ENCODE assay signal across 8 mouse cellular contexts in the genomic region with DNA sequence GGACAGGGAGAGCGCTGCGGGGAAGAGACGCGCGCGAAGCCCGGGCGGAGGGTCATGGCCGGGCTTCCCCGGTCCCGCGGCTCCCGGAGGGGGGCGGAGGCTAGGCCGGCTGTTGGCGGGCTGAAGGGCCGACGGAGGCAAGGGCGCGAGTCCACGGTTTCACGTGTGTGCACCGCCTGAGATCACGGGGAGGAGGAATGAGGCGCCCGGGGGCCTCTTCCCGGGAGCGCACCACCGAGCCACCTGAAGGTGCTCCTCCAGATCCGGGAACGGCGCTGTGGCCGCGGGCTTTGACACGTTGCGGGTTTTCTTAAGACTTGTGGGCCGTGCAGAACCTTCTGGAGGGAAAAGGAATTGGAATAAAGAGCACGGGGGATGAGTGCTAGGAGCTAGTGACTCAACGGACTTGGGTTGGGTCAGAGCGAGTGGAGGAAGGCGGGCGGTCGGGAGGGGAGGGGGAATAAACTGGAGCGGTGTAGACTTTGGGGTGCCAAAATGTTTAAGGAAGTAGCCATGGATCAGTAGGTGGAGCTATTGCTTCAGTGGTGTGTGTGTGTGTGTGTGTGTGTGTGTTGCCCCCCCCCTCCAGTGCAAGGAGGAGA. TPM values are rescaled to one million over a fixed set of nuclear protein-coding genes. Genes with fewer than 3 reads are reported as not detected.
A peak's percentile ranks its signal among the peaks of the same experiment; 100 is the strongest.
DNase-seq lines count a peak whose midpoint lies in the region; ATAC-seq and TF ChIP-seq lines count a peak whose summit lies in the region.

No protein-coding gene starts in this region.

- no peaks in the 10 kb centered on the region for H3K36me3 ChIP-seq in ES-E14 (ENCODE audit: control insufficient read depth, insufficient read depth, low read length, poor library complexity, severe bottlenecking)
- no peaks in the 10 kb centered on the region for H3K36me3 ChIP-seq in forebrain, embryonic 15.5 days
- H3K36me3 ChIP-seq in lung, embryonic 16.5 days (ENCODE audit: control insufficient read depth, insufficient read depth, low read length) = no peaks in the 10 kb centered on the region

- no peaks in the 10 kb centered on the region for H3K9me3 ChIP-seq in ES-E14 (ENCODE audit: control insufficient read depth, insufficient read depth, low read depth, low read length)
- H3K9me3 ChIP-seq in forebrain, embryonic 15.5 days = no peaks in the 10 kb centered on the region
- H3K9me3 ChIP-seq in lung, embryonic 16.5 days (ENCODE audit: control insufficient read depth, low read length) = no peaks in the 10 kb centered on the region

- peaks cover 3 to 4% of the 10 kb centered on the region in 2 experiments; a peak in 2 of 4 replicates for H3K4me1 ChIP-seq in ES-E14 (ENCODE audit: control insufficient read depth in 2 of 2, insufficient read depth in 2 of 2, low read length in 2 of 2, poor library complexity in 1 of 2)
- H3K4me1 ChIP-seq in forebrain, embryonic 15.5 days = peaks cover 29% of the 10 kb centered on the region
- peaks cover 14% of the 10 kb centered on the region for H3K4me1 ChIP-seq in lung, embryonic 16.5 days (replicated peaks; ENCODE audit: control insufficient read depth, insufficient read depth, low read length)

- intact Hi-C loops in heart, postnatal 36 days (cut with DNase I) = loop anchor here (2.0 to 10.0 kb wide), 2 partner anchors 33 to 225 kb away; partner anchors contain the start of gene Usf3

- DNase-seq in ES-E14 (ENCODE audit: low read depth, low spot score) = peak; percentile 64
- DNase-seq in cerebellum, adult 11-12 months = peak; percentile 86
- DNase-seq in heart, postnatal 36 days = peak; percentile 66 to 81
- peak; percentile 47 to 65 for DNase-seq in layer of hippocampus, adult 8-10 months (ENCODE audit: low spot score in 2 of 2)
- DNase-seq in ovary, postnatal 10 days (ENCODE audit: low spot score) = peak; percentile 42
- peak; percentile 61 to 65 for DNase-seq in thymus, postnatal 10 days (ENCODE audit: low spot score in 2 of 2)

- H3K4me2 ChIP-seq in forebrain, embryonic 15.5 days (replicated peaks) = peak overlapping the region; percentile 86
- peak overlapping the region; percentile 55 for H3K4me2 ChIP-seq in lung, embryonic 16.5 days (ENCODE audit: low read depth, low read length)

- ATAC-seq in forebrain, embryonic 15.5 days (replicated peaks) = peak; percentile 24
- ATAC-seq in lung, embryonic 16.5 days (ENCODE audit: low read depth) = peak; percentile 69

- peak overlapping the region; percentile 97 for H3K27ac ChIP-seq in ES-E14 (ENCODE audit: insufficient read depth, low read depth, low read length, poor library complexity, severe bottlenecking)
- H3K27ac ChIP-seq in forebrain, embryonic 15.5 days (replicated peaks) = peak overlapping the region; percentile 99
- peak overlapping the region; percentile 100 for H3K27ac ChIP-seq in lung, embryonic 16.5 days (ENCODE audit: low read length)

- H3K9ac ChIP-seq in ES-E14 (ENCODE audit: insufficient read depth, low read depth, low read length, poor library complexity, severe bottlenecking) = peak overlapping the region; percentile 100
- peak overlapping the region; percentile 79 for H3K9ac ChIP-seq in forebrain, embryonic 15.5 days (replicated peaks)
- H3K9ac ChIP-seq in lung, embryonic 16.5 days (ENCODE audit: low read length) = peak overlapping the region; percentile 96

- in situ Hi-C loops in ES-E14 (cut with MboI; ENCODE audit: low sequenced_read_pairs in 2 of 2, unreplicated experiment in 2 of 2) = no loop called here

- no peaks in the 10 kb centered on the region for H3K27me3 ChIP-seq in forebrain, embryonic 15.5 days
- no peaks in the 10 kb centered on the region for H3K27me3 ChIP-seq in lung, embryonic 16.5 days (ENCODE audit: control insufficient read depth, insufficient read depth, low read depth, low read length)

- under 1% methylated on average over 43 of the region's 44 CpGs for WGBS in forebrain, embryonic 15.5 days
- 0% methylated on average over 35 of the region's 44 CpGs for WGBS in lung, embryonic 16.5 days

- H3K4me3 ChIP-seq in ES-E14 (ENCODE audit: insufficient read depth in 1 of 2, low read depth in 1 of 2, low read length in 2 of 2, poor library complexity in 1 of 2, severe bottlenecking in 1 of 2) = peak overlapping the region; percentile 82 to 100
- H3K4me3 ChIP-seq in forebrain, embryonic 15.5 days = peak overlapping the region; percentile 85
- H3K4me3 ChIP-seq in lung, embryonic 16.5 days (ENCODE audit: low read length) = peak overlapping the region; percentile 98

TF ChIP-seq in ES-E14, 5 proteins besides CTCF, POLR2A, EP300 and RAD21:
- peak; percentile 44; the same call in 1 of the 2 replicates for TF ChIP-seq HCFC1 (IDR thresholded peaks at IDR 0.05; ENCODE audit: borderline replicate concordance, insufficient read depth, low read length)
- TF ChIP-seq ZNF384 (IDR thresholded peaks at IDR 0.05; ENCODE audit: low read depth, low read length) = no peak

RNA-seq across cellular contexts. Expression of gene Naa50, which starts 0.7 kb away (rescaled TPM):
- 43.0 and 72.5 TPM in 2 replicates for total RNA-seq in ES-E14 (2012; rRNA removed)
- 82.1 and 84.7 TPM in 2 replicates for polyA plus RNA-seq in forebrain, embryonic 15.5 days (2015; fragmentation: Nextera tagmentation; extraction: Ambion mirVana)
- 10 to 100 TPM; 53.8 to 59.1 TPM for total RNA-seq in heart, postnatal 36 days (2021)
- total RNA-seq in layer of hippocampus, adult 8-10 months (2022) = 10 to 100 TPM; 59.0 to 71.1 (median 64.7) TPM
- 84.2 and 91.3 TPM in 2 replicates for polyA plus RNA-seq in lung, embryonic 16.5 days (2015; fragmentation: Nextera tagmentation; extraction: Ambion mirVana)

RNA-seq across cellular contexts. Expression of gene Atp6v1a, which starts 0.8 kb away (rescaled TPM):
- total RNA-seq in ES-E14 (2012; rRNA removed) = 67.9 and 82.8 TPM in 2 replicates
- 91.2 and 107 TPM in 2 replicates for polyA plus RNA-seq in forebrain, embryonic 15.5 days (2015; fragmentation: Nextera tagmentation; extraction: Ambion mirVana)
- 10 to 100 TPM; 27.5 to 27.6 TPM for total RNA-seq in heart, postnatal 36 days (2021)
- 100 to 1,000 TPM; 529 to 603 (median 565) TPM for total RNA-seq in layer of hippocampus, adult 8-10 months (2022)
- polyA plus RNA-seq in lung, embryonic 16.5 days (2015; fragmentation: Nextera tagmentation; extraction: Ambion mirVana) = 69.2 TPM in 2 replicates

RNA-seq across cellular contexts. Expression of gene Usf3, which starts 32.8 kb away (rescaled TPM):
- 7.1 and 10.3 TPM in 2 replicates for total RNA-seq in ES-E14 (2012; rRNA removed)
- polyA plus RNA-seq in forebrain, embryonic 15.5 days (2015; fragmentation: Nextera tagmentation; extraction: Ambion mirVana) = 3.5 and 3.7 TPM in 2 replicates
- total RNA-seq in heart, postnatal 36 days (2021) = 10 to 100 TPM; 16.4 to 18.8 TPM
- 10 to 100 TPM; 35.0 to 41.0 (median 37.8) TPM for total RNA-seq in layer of hippocampus, adult 8-10 months (2022)
- 2.8 and 3.2 TPM in 2 replicates for polyA plus RNA-seq in lung, embryonic 16.5 days (2015; fragmentation: Nextera tagmentation; extraction: Ambion mirVana)

Comparison
In these comparisons a context has a peak if more than half of its experiments do, and no peak if none do; other contexts are left out.
1. Peak in every context shown above with its lines: DNase-seq, ATAC-seq, H3K4me3 ChIP-seq and H3K27ac ChIP-seq.